Mouse (Mus musculus) neural tube, embryonic 11.5 days (tissue): ENCODE data around the gene Cacna1c. TPM values are rescaled to one million over a fixed set of nuclear protein-coding genes. Genes with fewer than 3 reads are reported as not detected.

Experiments used
- ATAC-seq: fragments of 200-750 bp; cut with Nextera tagmentation; 2 replicates; pipeline ENCODE4 v1.8.0; 2017; ENCODE audit warnings: moderate number of reproducible peaks, mild to moderate bottlenecking, moderate TSS enrichment, moderate library complexity; ENCODE audit not compliant: insufficient read depth, low FRiP score, low TSS enrichment
- DNase-seq: peaks from one replicate; pipeline ENCODE4 v3.0.0-alpha.2; 2015; ENCODE audit warnings: low spot score
- H3K27ac ChIP-seq: fragments of 300-500 bp; sonication (generic); 2 replicates; pipeline ENCODE4 v1.5.1; 2014; ENCODE audit warnings: low read depth, mild to moderate bottlenecking, low read length
- H3K27me3 ChIP-seq: fragments of 300-500 bp; sonication (generic); 2 replicates; pipeline ENCODE4 v1.6.1; 2014; ENCODE audit warnings: mild to moderate bottlenecking, low read length, mixed read lengths; ENCODE audit not compliant: control insufficient read depth, insufficient read depth
- H3K36me3 ChIP-seq: fragments of 300-500 bp; sonication (generic); 2 replicates; pipeline ENCODE4 v1.6.1; 2014; ENCODE audit warnings: mild to moderate bottlenecking, low read length, moderate library complexity, mixed read lengths; ENCODE audit not compliant: control insufficient read depth, insufficient read depth
- H3K4me1 ChIP-seq: fragments of 300-500 bp; sonication (generic); 2 replicates; pipeline ENCODE4 v1.6.1; 2014; ENCODE audit warnings: low read length, mixed read lengths; ENCODE audit not compliant: control insufficient read depth, insufficient read depth
- H3K4me2 ChIP-seq: fragments of 300-500 bp; sonication (generic); 2 replicates; pipeline ENCODE4 v1.6.1; 2014; ENCODE audit warnings: low read depth, mild to moderate bottlenecking, moderate library complexity
- H3K4me3 ChIP-seq: fragments of 300-500 bp; sonication (generic); 2 replicates; pipeline ENCODE4 v1.5.1; 2014; ENCODE audit warnings: low read depth, low read length
- H3K9ac ChIP-seq: fragments of 300-500 bp; sonication (generic); 2 replicates; pipeline ENCODE4 v1.6.1; 2014; ENCODE audit warnings: mild to moderate bottlenecking, low read length
- H3K9me3 ChIP-seq: fragments of 300-500 bp; sonication (generic); 2 replicates; pipeline ENCODE4 v1.6.1; 2016; ENCODE audit warnings: low read length; ENCODE audit not compliant: control insufficient read depth
- WGBS: fragments of 180-500 bp; shearing (Covaris S2); extraction: QIAGEN DNeasy Blood & Tissue Kit; methylation state at CpG from one replicate; pipeline ENCODE4 v1.1.7; 2014; 5-methylcytosine and 5-hydroxymethylcytosine counted together
- polyA plus RNA-seq: library from polyadenylated mRNA; unstranded; fragments of >200 nt; fragmentation: Nextera tagmentation; extraction: Ambion mirVana; gene quantifications from 2 replicates; pipeline ENCODE4 v1.2.1, GENCODE M21; 2014

Cacna1c gene
- polyA plus RNA-seq, 1 experiment from 2014 or later: 3.3 TPM

DNA sequence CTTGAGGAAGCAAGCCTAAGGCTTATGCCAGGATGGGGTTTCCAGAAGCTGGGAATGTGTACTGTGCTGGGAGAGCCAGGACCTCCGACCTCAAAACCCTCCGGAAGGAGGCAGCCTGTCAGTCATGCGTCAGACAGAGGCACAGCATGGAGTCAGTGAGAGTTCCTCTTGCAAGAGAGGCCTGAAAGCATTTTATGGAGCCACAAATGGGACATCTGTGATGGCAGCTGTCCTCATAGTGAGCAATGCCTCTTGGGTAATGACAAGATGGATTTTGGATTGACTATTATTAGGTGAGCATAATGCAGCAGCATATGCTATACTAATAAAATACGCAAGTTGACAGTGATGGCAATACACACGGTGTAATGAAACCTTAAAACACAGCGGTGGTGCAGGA, 515.4 kb downstream of the Cacna1c start:
- ATAC-seq (no peak), DNase-seq (no peak)
- WGBS: 44% methylated on average over 6 of the region's 6 CpGs
- Histone ChIP-seq H3K9me3 (no peaks in the 10 kb centered on the region), H3K4me3 (no peak overlapping the region), H3K9ac (no peak overlapping the region), H3K4me1 (no peaks in the 10 kb centered on the region), H3K36me3 (no peaks in the 10 kb centered on the region), H3K4me2 (no peak overlapping the region), H3K27ac (no peak overlapping the region), H3K27me3 (no peaks in the 10 kb centered on the region)

DNA sequence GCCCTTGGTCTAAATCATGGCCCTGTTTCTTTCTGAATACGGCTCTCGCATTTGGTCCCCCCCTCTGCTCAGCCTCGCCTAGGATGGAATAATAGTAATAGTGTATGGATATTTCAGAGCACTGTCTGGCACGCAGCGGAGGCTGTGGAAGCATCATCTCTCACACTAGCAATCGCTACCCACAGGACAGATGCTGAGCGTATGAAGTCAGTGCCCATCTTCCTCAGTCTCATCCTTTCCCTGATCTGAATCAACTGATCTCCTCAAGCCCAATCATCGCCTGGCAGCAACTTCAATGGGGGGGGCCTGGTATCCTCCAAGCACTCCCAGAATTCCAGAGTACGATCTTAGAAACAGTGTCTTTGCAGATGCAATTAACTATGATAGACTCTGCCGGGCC, 518.2 kb downstream of the Cacna1c start:
- no peak for ATAC-seq
- no peak overlapping the region for H3K9ac ChIP-seq
- 91% methylated on average over 10 of the region's 10 CpGs for WGBS

DNA sequence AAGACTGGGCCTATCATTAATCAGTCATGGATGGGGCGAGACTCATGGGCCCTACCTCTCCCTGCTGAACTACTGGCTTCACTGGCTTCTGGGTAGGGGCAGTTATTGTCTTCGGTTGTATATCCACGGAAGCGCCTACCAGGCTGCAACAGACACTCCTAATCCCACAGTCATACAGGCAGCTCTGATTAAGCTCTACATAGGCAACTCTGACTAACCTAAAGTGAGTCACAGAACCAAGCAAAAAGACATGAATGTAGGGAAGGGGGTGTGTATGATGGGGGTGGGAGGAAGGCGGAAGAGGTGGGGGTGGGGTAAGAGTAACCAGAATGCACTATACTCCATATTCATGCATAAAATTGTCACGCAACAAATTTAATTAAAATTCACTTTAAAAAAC, 518.9 kb downstream of the Cacna1c start:
- ATAC-seq: no peak
- H3K9ac ChIP-seq: no peak overlapping the region
- no peaks in the 10 kb centered on the region for H3K36me3 ChIP-seq
- H3K4me1 ChIP-seq: no peaks in the 10 kb centered on the region
- H3K9me3 ChIP-seq: no peaks in the 10 kb centered on the region
- H3K27me3 ChIP-seq: no peaks in the 10 kb centered on the region
- no peak overlapping the region for H3K4me2 ChIP-seq
- H3K4me3 ChIP-seq: no peak overlapping the region
- 90% methylated on average over 6 of the region's 6 CpGs for WGBS
- DNase-seq: no peak
- no peak overlapping the region for H3K27ac ChIP-seq

More for the DNA sequence above, 518.2 kb downstream of the Cacna1c start:
- DNase-seq: no peak
- Histone ChIP-seq H3K4me2 (no peak overlapping the region), H3K4me3 (no peak overlapping the region), H3K9me3 (no peaks in the 10 kb centered on the region), H3K4me1 (no peaks in the 10 kb centered on the region), H3K36me3 (no peaks in the 10 kb centered on the region), H3K27ac (no peak overlapping the region), H3K27me3 (no peaks in the 10 kb centered on the region)

DNA sequence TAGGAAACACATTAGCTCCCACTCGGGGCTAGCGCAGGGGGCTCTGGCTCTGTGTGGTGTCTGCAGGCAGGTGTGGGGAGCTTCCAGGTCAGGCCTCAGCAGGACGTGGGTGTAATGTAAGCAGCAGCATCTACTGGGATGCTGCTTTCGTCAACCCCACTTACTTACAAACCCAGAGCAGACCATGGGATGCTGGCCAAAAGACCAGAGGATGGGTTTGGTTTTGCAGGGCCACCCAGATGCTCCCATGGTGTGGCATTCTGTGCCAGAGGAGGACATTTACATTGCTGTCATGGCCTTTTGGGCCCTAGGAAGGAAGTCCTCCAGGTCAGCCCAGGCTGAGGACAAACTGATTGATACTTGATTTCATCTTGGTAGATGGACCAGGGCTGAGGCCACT, 521.4 kb downstream of the Cacna1c start:
- no peak for DNase-seq
- no peaks in the 10 kb centered on the region for H3K4me1 ChIP-seq
- no peak overlapping the region for H3K27ac ChIP-seq
- ATAC-seq: no peak
- no peak overlapping the region for H3K4me3 ChIP-seq
- no peak overlapping the region for H3K4me2 ChIP-seq
- H3K36me3 ChIP-seq: no peaks in the 10 kb centered on the region
- no peaks in the 10 kb centered on the region for H3K27me3 ChIP-seq
- H3K9me3 ChIP-seq: no peaks in the 10 kb centered on the region
- WGBS: 75% methylated on average over 4 of the region's 4 CpGs
- no peak overlapping the region for H3K9ac ChIP-seq

DNA sequence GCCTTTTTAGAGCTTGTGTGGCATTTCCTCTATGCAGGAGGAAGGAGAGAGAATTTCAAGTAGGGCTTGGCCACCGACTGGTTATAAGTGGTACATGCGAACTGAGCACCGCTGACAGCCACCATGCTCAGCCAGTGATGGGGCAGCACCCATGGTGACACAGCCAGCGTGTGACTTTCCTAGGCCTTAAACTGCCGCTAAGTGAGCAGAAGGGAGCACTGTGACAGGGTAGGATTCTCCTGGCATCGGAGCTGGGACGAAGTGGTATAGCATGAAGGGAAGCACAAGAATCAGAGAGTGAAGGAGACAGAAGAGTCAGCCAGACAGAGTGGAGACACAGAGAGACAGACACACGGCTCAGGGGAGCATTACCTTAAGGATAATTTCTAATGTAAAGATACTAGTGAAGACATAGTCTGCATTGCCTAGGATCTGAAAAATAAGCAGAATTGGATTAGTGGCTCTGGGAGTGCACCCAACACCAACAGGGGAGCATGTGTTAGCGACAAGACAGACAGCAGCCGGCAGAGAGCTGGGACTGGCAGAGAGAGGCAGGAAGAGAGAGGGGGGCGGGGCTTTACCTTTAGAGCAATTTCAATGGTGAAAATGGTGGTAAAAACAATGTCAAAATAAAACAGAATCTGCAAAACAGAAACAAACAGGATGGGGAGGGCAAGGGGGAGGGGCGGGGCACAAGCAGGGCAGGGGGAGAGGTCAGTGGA, 522.1 kb downstream of the Cacna1c start:
- DNase-seq: no peak
- no peak for ATAC-seq
- 81% methylated on average over 12 of the region's 12 CpGs for WGBS
- Histone ChIP-seq H3K9ac (no peak overlapping the region), H3K27me3 (no peaks in the 10 kb centered on the region), H3K9me3 (no peaks in the 10 kb centered on the region), H3K4me1 (no peaks in the 10 kb centered on the region), H3K4me3 (no peak overlapping the region), H3K27ac (no peak overlapping the region), H3K36me3 (no peaks in the 10 kb centered on the region), H3K4me2 (no peak overlapping the region)

DNA sequence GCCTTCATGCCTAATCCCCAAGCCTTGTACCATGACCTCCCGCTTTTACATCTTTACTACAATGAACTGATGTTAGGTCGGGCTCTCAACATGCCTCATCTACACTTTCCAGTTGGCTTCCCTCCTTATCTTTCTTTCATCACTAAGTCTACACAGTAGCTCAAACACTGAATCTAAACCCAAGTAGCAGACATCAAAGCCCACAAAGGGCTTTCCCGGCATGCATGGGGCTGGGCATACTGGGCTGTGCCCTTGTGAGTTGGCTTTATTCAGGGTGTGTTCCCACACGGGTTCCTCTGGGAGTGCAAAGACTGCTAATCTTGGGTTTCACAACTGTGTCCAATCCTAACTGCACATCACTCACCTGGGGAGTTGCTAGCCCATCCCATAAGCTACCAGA, 542.9 kb downstream of the Cacna1c start:
- Histone ChIP-seq H3K27me3 (no peaks in the 10 kb centered on the region), H3K4me2 (no peak overlapping the region), H3K27ac (no peak overlapping the region), H3K4me1 (no peaks in the 10 kb centered on the region), H3K9ac (no peak overlapping the region), H3K4me3 (no peak overlapping the region), H3K36me3 (no peaks in the 10 kb centered on the region), H3K9me3 (no peaks in the 10 kb centered on the region)
- ATAC-seq (no peak), DNase-seq (no peak)
- 90% methylated on average over 4 of the region's 4 CpGs for WGBS

DNA sequence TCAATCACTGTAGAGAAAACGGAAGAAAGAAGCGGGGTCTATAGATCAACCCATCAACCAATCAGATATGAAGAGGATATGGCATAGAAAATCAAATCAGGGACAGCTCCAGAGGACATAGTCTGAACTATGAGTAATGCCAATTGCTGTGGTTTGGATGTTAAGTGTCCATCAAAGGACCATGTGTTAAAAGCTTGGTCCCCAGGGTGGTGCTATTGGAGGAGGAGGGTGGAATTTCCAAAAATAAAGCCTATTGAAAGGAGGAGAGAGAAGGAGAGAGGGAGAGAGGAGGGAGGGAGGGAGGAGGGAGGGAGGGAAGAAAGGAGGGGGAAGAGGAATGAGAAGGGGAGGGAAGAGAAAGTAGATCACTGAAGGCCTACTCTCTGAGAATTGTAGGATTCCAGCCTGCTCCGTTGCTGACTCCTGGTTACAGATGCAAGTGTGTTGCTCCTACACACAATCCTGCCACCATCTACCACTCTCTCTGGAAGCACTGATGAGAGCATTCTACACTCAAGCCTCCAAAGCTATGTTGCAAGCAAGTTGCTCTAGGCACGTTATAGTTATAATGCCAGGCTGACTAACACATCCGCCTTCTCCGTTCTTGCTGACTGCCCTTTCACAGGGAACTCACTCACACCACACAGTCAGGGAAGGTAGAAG, 547.0 kb downstream of the Cacna1c start:
- H3K9me3 ChIP-seq: no peaks in the 10 kb centered on the region
- no peak overlapping the region for H3K4me2 ChIP-seq
- H3K27ac ChIP-seq: no peak overlapping the region
- H3K4me1 ChIP-seq: no peaks in the 10 kb centered on the region
- no peaks in the 10 kb centered on the region for H3K36me3 ChIP-seq
- 90% methylated on average over 6 of the region's 6 CpGs for WGBS
- DNase-seq: no peak
- no peak overlapping the region for H3K4me3 ChIP-seq
- H3K9ac ChIP-seq: no peak overlapping the region
- H3K27me3 ChIP-seq: no peaks in the 10 kb centered on the region
- ATAC-seq: no peak

DNA sequence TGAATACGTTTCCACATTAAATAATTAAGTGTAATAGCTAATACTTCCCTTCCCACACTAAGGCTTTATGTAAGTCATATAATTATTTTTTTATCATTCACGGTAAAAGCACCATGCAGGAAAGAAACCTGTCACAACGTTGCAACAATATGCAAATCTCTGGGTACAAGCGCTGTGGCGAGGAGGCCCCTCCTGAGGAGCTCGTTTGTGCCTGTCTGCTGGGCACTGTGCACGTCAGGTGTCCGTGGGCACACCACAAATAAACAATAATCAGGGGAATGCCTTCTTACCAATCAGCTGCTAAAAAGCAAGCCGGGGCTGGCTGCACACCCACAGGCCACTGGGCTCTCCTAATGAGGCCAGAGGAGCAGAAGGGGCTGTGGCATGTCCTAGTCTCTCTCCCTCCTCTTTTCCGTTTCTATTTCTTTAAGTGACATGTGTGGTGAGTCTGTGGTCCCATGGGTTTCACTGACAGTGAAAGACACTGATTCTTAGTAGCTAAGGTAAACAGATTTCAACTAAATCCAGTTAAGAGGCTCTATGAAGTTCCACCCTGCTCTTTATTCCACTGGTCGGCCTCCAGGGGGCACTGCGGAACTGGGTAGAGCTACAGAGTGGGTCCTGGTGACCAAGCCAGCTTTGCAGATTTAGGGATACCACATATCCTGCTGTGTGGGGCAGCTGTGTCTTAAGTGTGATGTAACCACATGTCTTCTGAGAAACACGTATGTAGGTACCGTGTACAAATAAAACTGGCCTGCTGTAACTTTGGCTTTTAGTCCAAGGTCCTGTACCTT, 549.8 kb downstream of the Cacna1c start:
- Histone ChIP-seq H3K9ac (no peak overlapping the region), H3K4me1 (no peaks in the 10 kb centered on the region), H3K36me3 (no peaks in the 10 kb centered on the region), H3K4me2 (no peak overlapping the region), H3K4me3 (no peak overlapping the region), H3K9me3 (no peaks in the 10 kb centered on the region), H3K27ac (no peak overlapping the region), H3K27me3 (no peaks in the 10 kb centered on the region)
- DNase-seq: peak; percentile 82
- 55% methylated on average over 14 of the region's 14 CpGs for WGBS
- ATAC-seq: 0 out of 2 replicates have a peak, but pooled peaks have one; percentile 45
